Mouse (Mus musculus) kidney, embryonic 15.5 days (tissue): Measurements from ENCODE around the gene Prss34. TPM values are rescaled to one million over a fixed set of nuclear protein-coding genes. Genes with fewer than 3 reads are reported as not detected.
A peak's percentile ranks its signal among the peaks of the same experiment; 100 is the strongest.

Experiments used
- ATAC-seq: fragments of 200-750 bp; cut with Nextera tagmentation; replicated peaks from 2 replicates; pipeline ENCODE4 v1.8.0; 2017; ENCODE audit warnings: moderate TSS enrichment; ENCODE audit not compliant: low FRiP score
- H3K27ac ChIP-seq: fragments of 300-500 bp; sonication (generic); 2 replicates; pipeline ENCODE4 v1.5.1; 2015; ENCODE audit warnings: mild to moderate bottlenecking, inconsistent platforms
- H3K27me3 ChIP-seq: fragments of 300-500 bp; sonication (generic); 2 replicates; pipeline ENCODE4 v1.6.1; 2015; ENCODE audit warnings: inconsistent platforms
- H3K36me3 ChIP-seq: fragments of 300-500 bp; sonication (generic); 2 replicates; pipeline ENCODE4 v1.6.1; 2015; ENCODE audit warnings: inconsistent platforms
- H3K4me1 ChIP-seq: fragments of 300-500 bp; sonication (generic); 2 replicates; pipeline ENCODE4 v1.6.1; 2015; ENCODE audit warnings: inconsistent platforms
- H3K4me2 ChIP-seq: fragments of 300-500 bp; sonication (generic); 2 replicates; pipeline ENCODE4 v1.6.1; 2015; ENCODE audit warnings: moderate library complexity, mild to moderate bottlenecking, inconsistent platforms
- H3K4me3 ChIP-seq: fragments of 300-500 bp; sonication (generic); replicated peaks from 2 replicates; pipeline ENCODE4 v1.5.1; 2015; ENCODE audit warnings: mild to moderate bottlenecking, inconsistent platforms
- H3K9ac ChIP-seq: fragments of 300-500 bp; sonication (generic); 2 replicates; pipeline ENCODE4 v1.6.1; 2015; ENCODE audit warnings: mild to moderate bottlenecking, inconsistent platforms
- H3K9me3 ChIP-seq: fragments of 300-500 bp; sonication (generic); replicated peaks from 2 replicates; pipeline ENCODE4 v1.6.1; 2016; ENCODE audit warnings: inconsistent platforms
- WGBS: fragments of 180-500 bp; shearing (Covaris S2); methylation state at CpG from one replicate; pipeline ENCODE4 v1.1.7; 2015; ENCODE audit warnings: mixed read lengths; 5-methylcytosine and 5-hydroxymethylcytosine counted together
- polyA plus RNA-seq: library from polyadenylated mRNA; unstranded; fragments of >200 nt; fragmentation: Nextera tagmentation; extraction: Ambion mirVana; gene quantifications from 2 replicates; pipeline ENCODE4 v1.2.1, GENCODE M21; 2015

Prss34 gene
- polyA plus RNA-seq, 1 experiment from 2014 or later, result 0.55 TPM

GRCm38 (mm10) chr17:25273706-25274501 lies 24.3 kb upstream of the Prss34 start:
- ATAC-seq, result peak; percentile 89
- under 1% methylated on average over 40 of the region's 45 CpGs for WGBS
- Histone ChIP-seq H3K9ac (peak overlapping the region; percentile 98), H3K4me1 (peaks cover 34% of the 10 kb centered on the region), H3K27ac (peak overlapping the region; percentile 98), H3K27me3 (no peaks in the 10 kb centered on the region), H3K9me3 (no peaks in the 10 kb centered on the region), H3K4me3 (peak overlapping the region; percentile 85), H3K4me2 (peak overlapping the region; percentile 75), H3K36me3 (peaks cover 18% of the 10 kb centered on the region)

GRCm38 (mm10) chr17:25274571-25275346 lies 23.4 kb upstream of the Prss34 start, which contains the start of gene Ube2i:
Ube2i (minus strand) TSS chr17:25274622.
- Histone ChIP-seq H3K4me2 (peak within 1 kb of the TSS; percentile 75), H3K4me1 (peaks cover 29% of the 10 kb centered on the region), H3K9me3 (no peaks in the 10 kb centered on the region), H3K9ac (peak within 1 kb of the TSS; percentile 98), H3K36me3 (peaks cover 9% of the 10 kb centered on the region), H3K27ac (peak within 1 kb of the TSS; percentile 98), H3K27me3 (peaks cover 6% of the 10 kb centered on the region; the same call in 1 of the 2 replicates), H3K4me3 (peak within 1 kb of the TSS; percentile 85)
- 81% methylated on average over 9 of the region's 9 CpGs for WGBS
- ATAC-seq, result no peak

GRCm38 (mm10) chr17:25275833-25276232 lies 22.4 kb upstream of the Prss34 start:
- ATAC-seq, result no peak
- H3K9ac ChIP-seq, result no peak overlapping the region
- no peak overlapping the region for H3K4me2 ChIP-seq
- H3K4me3 ChIP-seq, result no peak overlapping the region
- H3K36me3 ChIP-seq, result peaks cover 1% of the 10 kb centered on the region; the same call in 1 of the 2 replicates
- H3K27me3 ChIP-seq, result peaks cover 6% of the 10 kb centered on the region; the same call in 1 of the 2 replicates
- H3K4me1 ChIP-seq, result peaks cover 21% of the 10 kb centered on the region
- no peaks in the 10 kb centered on the region for H3K9me3 ChIP-seq
- H3K27ac ChIP-seq, result no peak overlapping the region
- 95% methylated on average over 3 of the region's 3 CpGs for WGBS

GRCm38 (mm10) chr17:25282133-25282532 lies 16.1 kb upstream of the Prss34 start:
- ATAC-seq, result no peak
- Histone ChIP-seq H3K36me3 (no peaks in the 10 kb centered on the region), H3K27me3 (peaks cover 6% of the 10 kb centered on the region; the same call in 1 of the 2 replicates), H3K4me1 (no peaks in the 10 kb centered on the region), H3K4me2 (peak overlapping the region; percentile 17; the same call in 1 of the 2 replicates), H3K9ac (no peak overlapping the region), H3K4me3 (no peak overlapping the region), H3K9me3 (no peaks in the 10 kb centered on the region), H3K27ac (no peak overlapping the region)
- WGBS, result 46% methylated on average over 11 of the region's 11 CpGs

- no peak for ATAC-seq
- Histone ChIP-seq H3K9me3 (no peaks in the 10 kb centered on the region), H3K27me3 (no peaks in the 10 kb centered on the region), H3K27ac (no peak overlapping the region), H3K9ac (no peak overlapping the region), H3K4me2 (no peak overlapping the region), H3K4me1 (no peaks in the 10 kb centered on the region), H3K4me3 (no peak overlapping the region), H3K36me3 (no peaks in the 10 kb centered on the region)
- 20% methylated on average over 3 of the region's 3 CpGs for WGBS
These were observed 13.2 kb upstream of the Prss34 start for GRCm38 (mm10) chr17:25285033-25285432.

GRCm38 (mm10) chr17:25288842-25289241 lies 9.4 kb upstream of the Prss34 start:
- H3K27me3 ChIP-seq, result no peaks in the 10 kb centered on the region
- no peak overlapping the region for H3K9ac ChIP-seq
- no peak overlapping the region for H3K27ac ChIP-seq
- no peaks in the 10 kb centered on the region for H3K4me1 ChIP-seq
- H3K9me3 ChIP-seq, result no peaks in the 10 kb centered on the region
- H3K36me3 ChIP-seq, result no peaks in the 10 kb centered on the region
- 20% methylated on average over 4 of the region's 4 CpGs for WGBS
- no peak overlapping the region for H3K4me2 ChIP-seq
- H3K4me3 ChIP-seq, result no peak overlapping the region
- ATAC-seq, result no peak

GRCm38 (mm10) chr17:25290411-25290810 lies 7.8 kb upstream of the Prss34 start:
- Histone ChIP-seq H3K27me3 (no peaks in the 10 kb centered on the region), H3K9me3 (no peaks in the 10 kb centered on the region), H3K9ac (no peak overlapping the region), H3K36me3 (no peaks in the 10 kb centered on the region), H3K4me3 (no peak overlapping the region), H3K27ac (no peak overlapping the region), H3K4me1 (no peaks in the 10 kb centered on the region), H3K4me2 (no peak overlapping the region)
- ATAC-seq, result no peak
- 24% methylated on average over 4 of the region's 4 CpGs for WGBS

- Histone ChIP-seq H3K27me3 (no peaks in the 10 kb centered on the region), H3K36me3 (no peaks in the 10 kb centered on the region), H3K4me1 (no peaks in the 10 kb centered on the region), H3K27ac (no peak overlapping the region), H3K4me3 (no peak overlapping the region), H3K9me3 (no peaks in the 10 kb centered on the region), H3K4me2 (no peak overlapping the region), H3K9ac (no peak overlapping the region)
- ATAC-seq, result no peak
- 76% methylated on average over 5 of the region's 5 CpGs for WGBS
These were observed 4.7 kb upstream of the Prss34 start for GRCm38 (mm10) chr17:25293495-25293894.

- no peaks in the 10 kb centered on the region for H3K4me1 ChIP-seq
- 64% methylated on average over 1 of the region's 1 CpGs for WGBS
- no peaks in the 10 kb centered on the region for H3K9me3 ChIP-seq
- no peak overlapping the region for H3K4me2 ChIP-seq
- no peak overlapping the region for H3K9ac ChIP-seq
- H3K27me3 ChIP-seq, result no peaks in the 10 kb centered on the region
- no peak for ATAC-seq
- no peak overlapping the region for H3K4me3 ChIP-seq
- no peak overlapping the region for H3K27ac ChIP-seq
- no peaks in the 10 kb centered on the region for H3K36me3 ChIP-seq
These were observed 4.1 kb upstream of the Prss34 start for GRCm38 (mm10) chr17:25294111-25294510.

- ATAC-seq, result no peak
- no peak within 1 kb of the TSS for H3K4me2 ChIP-seq
- H3K27ac ChIP-seq, result no peak within 1 kb of the TSS
- no peaks in the 10 kb centered on the region for H3K36me3 ChIP-seq
- H3K4me1 ChIP-seq, result no peaks in the 10 kb centered on the region
- H3K27me3 ChIP-seq, result 0 out of 2 replicates have a peak, but pooled peaks cover 2% of the 10 kb centered on the region
- no peak within 1 kb of the TSS for H3K9ac ChIP-seq
- 69% methylated on average over 4 of the region's 4 CpGs for WGBS
- H3K9me3 ChIP-seq, result no peaks in the 10 kb centered on the region
- H3K4me3 ChIP-seq, result no peak within 1 kb of the TSS
These were observed 10.2 kb downstream of the Prss34 start, which contains the start of gene Prss28 for GRCm38 (mm10) chr17:25308346-25308745. Prss28 (plus strand) TSS chr17:25308646.

GRCm38 (mm10) chr17:25318354-25318753 lies 20.2 kb downstream of the Prss34 start, which contains the start of gene Prss29:
Prss29 (plus strand) TSS chr17:25318654.
- Histone ChIP-seq H3K9me3 (no peaks in the 10 kb centered on the region), H3K27me3 (no peaks in the 10 kb centered on the region), H3K4me3 (no peak within 1 kb of the TSS), H3K27ac (no peak within 1 kb of the TSS), H3K36me3 (no peaks in the 10 kb centered on the region), H3K4me2 (no peak within 1 kb of the TSS), H3K4me1 (no peaks in the 10 kb centered on the region), H3K9ac (no peak within 1 kb of the TSS)
- no peak for ATAC-seq
- WGBS, result 79% methylated on average over 5 of the region's 5 CpGs

- Histone ChIP-seq H3K9ac (no peak overlapping the region), H3K27me3 (0 out of 2 replicates have a peak, but pooled peaks cover 5% of the 10 kb centered on the region), H3K36me3 (no peaks in the 10 kb centered on the region), H3K9me3 (no peaks in the 10 kb centered on the region), H3K27ac (no peak overlapping the region), H3K4me2 (no peak overlapping the region), H3K4me1 (no peaks in the 10 kb centered on the region), H3K4me3 (no peak overlapping the region)
- ATAC-seq, result no peak
- WGBS, result 85% methylated on average over 8 of the region's 8 CpGs
These were observed 22.6 kb downstream of the Prss34 start for GRCm38 (mm10) chr17:25320819-25321218.
